Mouse (Mus musculus) E14TG2a.4 (cell line): Measurements from ENCODE around the gene Nars2.

Experiments used
- CTCF ChIP-seq: conservative IDR thresholded peaks from 2 replicates; pipeline ENCODE4 v1.5.1; 2014; ENCODE audit warnings: low read length
- NANOG ChIP-seq: IDR thresholded peaks from 2 replicates; pipeline ENCODE4 v1.6.1; 2014; ENCODE audit warnings: borderline replicate concordance, low read length, mixed read lengths
- POU5F1 ChIP-seq: IDR thresholded peaks from 2 replicates; pipeline ENCODE4 v1.6.1; 2014; ENCODE audit warnings: low read length, borderline replicate concordance

- no peak for TF ChIP-seq CTCF
- no peak for TF ChIP-seq POU5F1
- TF ChIP-seq NANOG = no peak
Observed at GRCm38 (mm10) chr7:97108119-97108518, 156.8 kb downstream of the Nars2 start.
